Mouse (Mus musculus) lung, adult 18-20 months (tissue): Measurements from ENCODE around the gene Paqr9.
A peak's percentile ranks its signal among the peaks of the same experiment; 100 is the strongest.

Source experiments
- DNase-seq, 2 experiments: peaks; one replicate each; pipeline ENCODE4 v3.0.0; 2022; ENCODE audit warnings: mixed read lengths in 2 of 2

The Paqr9 gene

DNA sequence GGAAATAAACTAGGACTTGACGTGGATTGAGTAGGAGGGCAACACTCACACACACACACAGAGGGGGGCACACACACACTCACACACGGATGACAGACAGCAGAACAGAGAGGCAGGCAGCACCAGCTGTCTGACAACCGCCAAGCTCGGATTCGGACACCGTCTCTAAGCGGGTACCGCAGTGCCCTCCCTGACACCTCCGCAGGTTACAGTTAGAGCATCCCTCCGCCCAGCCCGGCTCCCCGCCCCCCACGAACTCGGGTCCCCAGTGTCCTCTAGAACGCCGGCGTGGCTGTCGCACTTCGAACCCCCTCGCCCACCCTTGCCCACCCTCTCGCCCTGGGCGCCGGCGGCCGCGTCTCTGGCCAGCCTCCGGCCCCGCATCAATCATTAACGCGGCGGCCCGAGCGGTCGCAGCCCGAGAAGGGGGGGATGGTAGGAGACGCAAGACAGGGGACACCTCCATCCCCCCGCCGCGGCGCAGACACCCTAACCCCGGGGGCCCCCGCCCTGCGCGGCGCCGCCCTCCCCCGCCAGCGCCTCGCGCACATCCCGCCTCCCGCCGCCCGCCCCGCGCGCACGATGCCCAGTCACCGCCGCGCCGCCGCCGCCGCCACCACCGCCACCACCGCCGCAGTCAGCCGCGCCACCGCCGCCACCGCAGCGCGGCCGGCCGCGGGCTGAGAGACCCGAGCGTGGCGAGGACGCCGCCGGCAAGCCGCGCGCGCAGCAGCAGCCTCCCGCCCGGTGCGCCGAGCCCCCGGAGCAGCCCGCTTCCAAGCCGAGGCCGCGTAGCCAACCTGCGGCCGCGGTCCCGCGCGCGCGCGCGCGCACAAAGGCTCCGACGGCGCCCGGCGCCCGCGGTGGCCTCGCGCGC, at the start of gene Paqr9:
TSS of gene Paqr9 (plus strand) at position 599 of the 877 bp plus-strand sequence.
- no peak for DNase-seq

DNA sequence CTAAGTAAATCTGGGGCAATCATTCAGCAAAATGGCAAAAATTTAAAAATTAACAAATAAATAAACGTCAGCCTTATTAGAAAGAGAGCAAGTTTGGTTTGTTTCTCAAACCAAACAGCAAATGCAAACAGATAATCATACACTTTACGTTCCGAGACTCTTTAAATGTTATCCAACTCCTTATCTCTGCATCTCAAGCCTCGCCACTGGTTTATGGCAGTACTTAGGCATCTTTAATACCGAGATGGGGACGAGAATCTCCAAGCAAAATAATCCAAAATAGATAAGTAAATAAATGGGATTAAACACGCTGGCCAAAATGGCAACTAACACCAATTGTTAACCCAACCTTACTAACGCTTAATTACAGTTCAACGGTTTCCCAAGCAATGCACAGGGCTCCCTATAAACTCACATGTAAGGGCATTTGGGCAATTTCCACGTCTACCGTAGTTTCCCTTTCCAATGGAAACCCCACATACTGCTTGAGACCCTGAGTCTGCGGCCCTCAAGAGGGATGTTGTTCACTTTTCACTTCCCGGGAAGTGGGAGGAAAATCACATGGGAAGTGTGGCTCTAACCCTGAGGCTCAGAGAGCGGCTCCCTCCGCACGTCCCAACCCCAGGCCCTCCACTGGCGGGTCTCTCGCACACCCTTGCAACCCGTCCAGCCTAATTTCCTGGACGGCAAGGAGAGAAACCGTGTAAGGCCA, 48.6 kb upstream of the Paqr9 start:
- peak in 1 of 2 experiments; percentile 1 for DNase-seq

DNA sequence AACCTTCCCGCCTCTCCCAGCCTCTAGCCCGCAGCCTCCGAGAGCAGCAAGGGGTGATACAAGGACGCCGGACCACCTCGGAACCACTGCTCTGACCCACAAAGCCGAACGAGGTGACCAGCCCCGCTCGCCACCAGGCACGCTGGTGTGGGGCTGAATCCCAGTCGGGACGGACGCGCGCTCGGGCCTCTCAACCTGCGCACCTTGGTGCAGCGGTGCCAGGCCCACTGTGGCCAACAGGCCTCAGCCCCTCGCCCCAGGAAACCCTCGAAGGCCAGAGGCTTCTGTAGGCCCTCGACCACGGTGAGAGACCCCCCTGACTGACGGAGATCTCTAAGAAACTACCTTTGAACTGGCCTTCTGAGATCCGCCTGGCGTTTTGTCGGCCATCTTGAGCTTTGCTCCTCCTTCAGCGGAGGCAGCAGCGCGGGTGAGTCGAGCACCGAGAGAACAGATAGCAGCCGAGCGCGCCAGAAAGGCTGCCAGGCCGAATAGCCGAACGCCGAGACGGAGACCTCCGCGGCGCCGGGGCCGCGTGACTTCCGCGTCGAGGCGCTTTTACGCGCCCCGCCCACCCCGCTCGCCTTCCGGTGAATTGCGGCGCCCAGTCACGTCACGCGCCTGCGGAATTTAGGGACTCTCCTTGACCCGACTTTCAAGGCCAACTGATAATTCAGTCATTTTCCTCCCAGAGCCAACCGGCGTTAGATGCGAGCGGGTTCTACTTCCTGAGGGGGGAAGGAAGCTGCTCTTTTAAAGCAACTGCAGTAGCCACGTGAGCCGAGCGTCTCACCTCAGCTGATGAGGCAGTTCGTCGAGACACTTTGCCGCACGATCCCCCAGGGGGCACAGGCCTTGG, 47.8 kb upstream of the Paqr9 start, which contains the start of gene U2surp:
TSS of gene U2surp (minus strand) at position 525 of the 859 bp plus-strand sequence.
- peak; percentile 96 for DNase-seq

DNA sequence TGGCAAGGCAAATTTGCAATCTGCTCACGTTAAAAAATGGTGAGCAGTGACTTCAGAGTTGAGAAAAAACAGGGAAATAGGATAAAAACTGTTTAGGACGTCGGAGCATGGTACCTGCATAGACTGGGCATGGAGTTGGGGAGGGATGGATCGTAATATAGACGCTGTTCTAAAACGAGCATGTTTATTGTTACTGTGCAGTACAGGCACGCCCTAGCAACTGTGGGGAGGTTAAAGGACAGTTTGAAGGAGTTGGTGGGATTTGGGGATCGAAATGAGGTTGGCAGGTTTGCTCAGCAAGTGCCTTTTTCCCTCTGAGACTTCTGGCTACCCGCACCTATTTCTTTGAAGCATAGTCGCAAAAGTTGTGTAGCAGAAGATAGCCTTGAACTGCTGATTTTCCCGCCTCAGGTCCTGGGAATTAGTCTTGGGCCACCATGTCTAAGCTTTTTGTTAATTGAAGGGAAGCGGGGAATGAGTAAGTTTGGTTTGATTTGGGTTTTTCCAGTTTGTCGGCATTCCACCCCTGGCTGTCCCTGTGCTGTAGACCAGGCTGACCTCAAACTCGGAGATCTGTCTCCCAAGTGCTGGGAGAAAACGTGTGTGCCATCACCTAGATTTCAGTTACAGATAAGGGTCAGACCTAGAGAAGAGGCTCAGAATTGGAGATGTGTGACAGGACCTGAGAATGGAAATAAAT, 47.0 kb upstream of the Paqr9 start:
- peak in 1 of 2 experiments; percentile 1 for DNase-seq

DNA sequence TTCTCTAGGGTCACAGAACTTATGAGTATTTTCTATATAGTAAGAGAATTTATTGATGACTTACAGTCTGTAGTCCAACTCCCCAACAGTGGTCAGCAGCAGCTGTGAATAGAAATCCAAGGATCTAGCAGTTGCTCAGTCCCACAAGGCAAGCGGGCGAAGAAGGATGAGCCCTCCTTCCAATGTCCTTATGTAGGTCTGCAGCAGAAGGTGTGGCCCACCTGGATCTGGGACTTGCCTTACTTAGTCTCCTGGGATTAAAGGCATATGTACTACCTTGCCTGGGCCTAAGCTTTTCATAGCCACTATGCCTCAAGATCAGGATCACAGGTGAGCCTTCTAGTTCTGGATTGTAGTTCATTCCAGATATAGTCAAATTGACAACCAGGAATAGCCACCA, 45.7 kb upstream of the Paqr9 start:
- no peak for DNase-seq

DNA sequence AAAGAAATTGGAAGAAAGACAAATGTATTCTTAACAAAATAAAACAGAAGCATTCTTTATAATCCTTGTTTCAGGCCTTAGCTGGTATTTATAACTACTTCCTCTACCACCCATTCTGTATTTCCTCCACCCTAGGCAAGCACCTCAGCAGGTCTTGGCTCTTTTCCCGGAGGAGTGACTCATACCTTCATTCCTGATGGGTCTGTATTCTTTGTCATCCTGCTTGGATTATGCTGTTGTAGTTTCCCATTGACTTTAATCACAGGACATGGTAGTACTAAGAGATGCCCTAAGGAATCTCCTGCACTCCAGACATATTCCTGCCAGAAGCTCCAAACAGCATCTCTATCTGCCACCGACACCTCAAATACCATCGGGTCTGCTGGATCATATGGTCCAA, 45.1 kb upstream of the Paqr9 start:
- DNase-seq, result peak; percentile 17 to 33

DNA sequence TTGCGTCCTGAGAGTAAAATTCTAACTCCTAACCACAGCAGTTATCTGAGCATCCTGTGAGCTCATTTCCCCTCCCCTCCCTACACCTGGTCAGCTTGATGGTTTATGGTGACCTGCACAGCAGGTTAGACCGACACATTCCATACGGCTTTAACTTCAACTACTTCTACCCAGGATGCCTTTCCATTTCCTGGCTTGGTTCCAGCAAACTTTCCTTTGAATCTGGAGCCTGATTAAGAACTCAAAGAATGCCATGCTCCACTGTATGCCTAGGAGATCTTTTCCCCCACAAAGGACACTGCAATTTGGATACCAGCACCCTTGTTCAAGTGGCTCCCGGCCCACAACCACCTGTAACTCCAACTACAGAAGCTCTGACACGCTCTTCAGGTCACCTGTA, 38.9 kb upstream of the Paqr9 start:
- DNase-seq, result no peak

DNA sequence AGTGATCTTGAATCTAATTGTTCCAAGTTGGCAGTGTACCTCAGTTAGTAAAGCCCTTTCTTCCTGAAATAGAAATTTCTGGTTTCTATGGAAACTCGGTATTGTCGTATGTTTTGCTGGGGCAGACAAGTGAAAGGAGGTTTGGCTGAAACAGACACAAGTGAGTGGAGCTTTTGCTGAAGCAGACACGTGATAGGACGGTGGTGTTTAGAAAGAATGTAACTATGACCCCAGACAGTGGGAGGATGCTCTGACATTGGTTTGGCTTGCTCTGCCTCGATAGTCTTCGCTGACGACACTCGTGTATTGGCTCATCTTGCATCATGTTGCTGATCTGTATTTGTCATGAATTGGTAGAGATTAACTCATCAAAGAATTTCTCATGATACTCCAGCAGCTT, 38.4 kb upstream of the Paqr9 start:
- DNase-seq, result no peak

DNA sequence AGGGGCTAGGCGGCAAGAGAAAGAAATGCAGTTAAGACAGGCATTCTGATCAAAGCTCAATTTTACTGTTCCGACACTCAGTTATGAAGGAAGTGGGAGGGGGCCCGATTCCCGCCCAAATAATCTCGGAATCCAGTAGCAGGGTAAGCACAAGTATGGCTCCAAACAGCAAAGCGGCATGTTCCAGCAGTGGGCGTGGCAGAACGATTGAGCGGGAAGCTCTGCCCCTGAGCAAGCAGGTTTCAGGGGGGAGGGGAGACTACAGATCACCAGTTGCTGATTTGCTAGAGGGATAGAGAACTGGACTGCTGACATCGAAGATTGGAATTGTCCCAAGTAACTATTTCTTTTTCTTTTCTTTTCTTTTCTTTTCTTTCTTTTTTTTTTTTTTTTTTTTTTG, 37.9 kb upstream of the Paqr9 start:
- no peak for DNase-seq

DNA sequence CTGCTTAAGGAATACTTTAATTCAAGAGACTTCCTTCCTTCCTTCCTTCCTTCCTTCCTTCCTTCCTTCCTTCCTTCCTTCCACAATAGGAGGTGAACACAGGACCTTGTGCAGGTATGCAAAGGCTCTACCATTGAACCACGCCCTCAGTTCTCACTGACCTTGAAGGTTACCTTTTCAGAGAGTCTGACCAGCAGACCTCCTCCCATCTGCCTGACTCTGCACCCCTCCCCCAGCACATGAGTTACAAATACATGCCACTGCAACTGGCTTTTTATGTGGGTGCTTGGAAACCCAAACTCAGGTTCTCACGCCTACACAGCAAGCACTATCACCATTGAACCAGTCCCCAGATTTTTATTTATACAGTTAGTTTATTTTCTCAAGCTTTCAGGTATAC, 36.9 kb upstream of the Paqr9 start:
- no peak for DNase-seq

DNA sequence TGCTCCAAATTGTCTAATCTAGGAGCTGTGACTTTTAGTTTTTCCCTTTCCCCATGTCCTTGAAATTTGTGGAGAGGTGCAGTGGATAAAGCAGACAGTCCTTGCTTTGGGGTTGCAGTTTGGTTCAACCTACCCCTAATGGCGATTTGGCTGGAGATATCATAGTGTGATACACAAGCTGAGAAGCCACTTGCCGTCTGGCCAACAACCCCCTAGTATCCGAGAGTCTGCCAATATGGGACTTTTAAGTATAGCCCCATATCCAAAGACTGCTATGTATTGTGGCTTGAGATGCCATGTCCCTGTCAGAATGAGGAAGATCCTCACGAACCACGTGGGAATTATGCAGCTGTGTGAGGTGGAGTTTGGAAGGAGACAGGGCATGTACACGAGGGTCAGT, 34.1 kb upstream of the Paqr9 start:
- DNase-seq, result no peak

DNA sequence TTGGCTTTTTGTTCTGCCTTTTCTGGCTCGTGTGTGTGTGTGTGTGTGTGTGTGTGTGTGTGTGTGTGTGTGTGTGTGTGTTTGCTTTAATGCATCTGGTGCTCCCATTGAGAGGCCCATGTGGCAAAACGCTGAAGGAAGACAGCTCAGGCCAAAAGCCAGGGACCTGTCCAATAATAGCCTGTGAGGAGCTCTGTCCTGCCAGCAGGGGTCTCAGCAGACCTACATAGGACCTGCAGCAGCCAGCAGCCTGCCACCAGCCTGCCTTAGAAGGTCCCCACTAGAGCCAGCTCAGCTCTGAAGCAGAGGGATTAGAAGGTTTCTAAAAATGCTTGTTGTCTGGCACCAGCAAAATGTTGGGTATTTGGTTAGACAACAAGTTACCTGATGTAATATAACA, 33.5 kb upstream of the Paqr9 start:
- DNase-seq, result no peak

DNA sequence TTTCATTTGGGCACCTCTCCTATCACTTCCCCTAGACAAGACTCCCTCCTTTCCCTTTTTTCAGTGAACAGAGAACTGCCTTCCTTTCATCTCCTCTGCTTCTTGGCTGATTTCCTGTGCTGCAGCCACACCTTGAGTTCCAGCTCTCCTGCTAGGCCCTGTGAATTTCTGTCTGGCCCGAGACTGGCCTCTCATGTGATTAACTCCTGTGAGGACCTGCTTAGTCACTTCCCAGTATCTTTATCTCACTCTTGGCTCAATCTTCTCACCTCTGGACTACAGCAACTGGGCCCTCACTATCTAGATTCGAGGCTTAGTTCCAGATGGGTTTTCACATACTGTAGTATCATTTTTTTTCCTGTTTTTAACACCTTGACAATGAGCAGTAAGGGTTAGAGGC, 31.8 kb upstream of the Paqr9 start:
- no peak for DNase-seq

DNA sequence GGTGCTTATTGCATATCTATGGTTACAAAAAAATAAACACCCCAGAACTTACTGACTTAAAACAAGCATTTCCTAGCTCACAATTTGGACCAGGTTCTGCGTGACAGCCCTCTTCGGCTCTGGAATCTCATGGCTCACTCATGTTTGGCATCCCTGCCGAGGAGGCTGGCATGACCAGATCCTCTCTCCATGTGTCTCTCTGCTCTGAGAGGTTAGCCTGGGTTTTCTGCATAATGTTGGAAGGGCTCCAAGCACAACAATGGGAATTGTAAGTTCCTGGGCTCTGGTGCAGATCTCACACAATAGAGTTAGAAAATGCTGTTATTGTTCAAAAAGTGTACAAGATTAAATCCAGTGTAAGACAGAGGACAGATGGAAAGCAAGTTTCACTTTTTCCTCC, 28.3 kb upstream of the Paqr9 start:
- DNase-seq, result no peak

DNA sequence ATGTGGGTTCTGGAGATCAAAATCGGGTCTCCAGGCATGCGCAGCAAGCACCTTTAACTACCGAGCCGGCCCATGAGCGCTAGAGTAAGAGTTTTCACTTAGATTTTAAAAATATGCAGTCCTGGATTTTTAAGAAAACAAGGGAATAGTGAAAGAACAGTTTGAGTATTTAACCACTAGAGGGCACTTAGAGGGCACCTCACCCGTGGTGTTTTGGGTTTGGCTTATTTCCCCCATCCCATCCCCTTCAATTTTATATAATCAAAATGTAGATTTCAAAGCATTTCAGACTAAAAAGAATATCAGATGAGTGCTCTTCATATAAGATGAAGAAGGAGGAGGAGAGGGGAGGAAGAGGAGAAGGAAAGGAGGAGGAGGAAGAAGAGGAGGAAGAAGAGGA, 25.6 kb upstream of the Paqr9 start:
- DNase-seq, result no peak

DNA sequence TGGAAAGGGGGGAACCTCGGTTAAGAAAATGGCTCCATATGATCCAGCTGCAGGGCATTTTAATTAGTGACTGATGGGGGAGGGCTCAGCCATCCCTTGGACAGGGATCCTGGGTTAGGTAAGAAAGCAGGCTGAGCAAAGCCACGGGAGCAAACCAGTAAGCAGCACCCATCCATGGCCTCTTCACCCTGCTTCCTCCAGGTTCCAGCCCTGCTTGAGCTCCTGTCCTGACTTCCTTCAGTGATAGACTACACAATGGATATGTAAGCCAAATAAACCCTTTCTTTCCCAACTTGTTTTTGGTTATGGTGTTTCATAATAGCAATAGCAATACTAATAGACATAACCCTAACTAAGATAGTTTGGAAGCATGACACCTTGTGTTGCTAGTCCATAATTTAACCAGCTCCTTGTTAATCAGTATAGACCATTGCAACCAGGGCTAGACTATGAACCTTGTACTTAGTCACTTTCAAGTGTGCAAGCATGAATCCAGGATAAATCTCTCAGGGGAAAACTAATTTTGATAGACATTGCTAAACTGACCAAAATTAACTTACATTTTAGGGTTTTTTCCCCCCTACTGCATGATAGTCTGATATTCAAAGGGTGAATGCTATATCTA, 20.2 kb upstream of the Paqr9 start:
- DNase-seq, result no peak

DNA sequence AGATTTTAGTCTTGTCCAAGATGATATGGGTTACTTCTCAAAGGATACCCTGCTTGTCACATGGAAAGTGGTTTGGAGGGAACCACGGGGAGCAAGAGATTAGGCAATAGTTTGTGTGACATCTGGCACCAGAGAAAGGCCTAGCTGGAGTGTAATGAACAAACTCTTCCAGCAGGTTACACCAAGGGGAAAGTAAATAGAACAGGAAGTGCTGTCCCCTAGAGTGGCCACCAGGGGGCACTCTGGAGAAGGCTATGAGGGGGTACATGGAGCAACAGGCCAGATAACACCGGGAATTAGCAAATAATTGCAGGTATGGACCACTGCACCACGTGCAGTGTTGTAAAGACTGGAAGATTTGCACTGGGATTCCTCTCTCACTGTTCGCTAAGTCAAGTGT, 19.0 kb upstream of the Paqr9 start:
- peak; percentile 33 to 41 for DNase-seq

DNA sequence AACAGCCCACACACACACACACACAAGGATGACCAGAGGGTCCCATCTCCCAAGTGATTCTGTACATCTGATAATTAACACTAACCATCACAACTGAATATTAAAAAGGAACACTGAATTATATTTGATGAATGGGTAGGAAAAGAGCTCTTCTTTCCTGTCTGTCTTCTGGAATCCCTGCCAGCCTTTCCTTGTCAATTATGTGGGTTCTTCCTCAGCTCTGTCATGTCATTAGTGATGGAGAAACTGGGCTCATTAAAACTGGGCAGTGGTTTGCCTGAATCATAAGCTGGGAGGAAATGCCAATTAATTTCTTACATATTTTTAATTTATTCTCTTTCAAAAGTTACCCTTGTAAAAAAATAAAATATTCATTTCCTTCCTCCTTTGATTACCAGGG, 18.2 kb upstream of the Paqr9 start:
- no peak for DNase-seq

DNA sequence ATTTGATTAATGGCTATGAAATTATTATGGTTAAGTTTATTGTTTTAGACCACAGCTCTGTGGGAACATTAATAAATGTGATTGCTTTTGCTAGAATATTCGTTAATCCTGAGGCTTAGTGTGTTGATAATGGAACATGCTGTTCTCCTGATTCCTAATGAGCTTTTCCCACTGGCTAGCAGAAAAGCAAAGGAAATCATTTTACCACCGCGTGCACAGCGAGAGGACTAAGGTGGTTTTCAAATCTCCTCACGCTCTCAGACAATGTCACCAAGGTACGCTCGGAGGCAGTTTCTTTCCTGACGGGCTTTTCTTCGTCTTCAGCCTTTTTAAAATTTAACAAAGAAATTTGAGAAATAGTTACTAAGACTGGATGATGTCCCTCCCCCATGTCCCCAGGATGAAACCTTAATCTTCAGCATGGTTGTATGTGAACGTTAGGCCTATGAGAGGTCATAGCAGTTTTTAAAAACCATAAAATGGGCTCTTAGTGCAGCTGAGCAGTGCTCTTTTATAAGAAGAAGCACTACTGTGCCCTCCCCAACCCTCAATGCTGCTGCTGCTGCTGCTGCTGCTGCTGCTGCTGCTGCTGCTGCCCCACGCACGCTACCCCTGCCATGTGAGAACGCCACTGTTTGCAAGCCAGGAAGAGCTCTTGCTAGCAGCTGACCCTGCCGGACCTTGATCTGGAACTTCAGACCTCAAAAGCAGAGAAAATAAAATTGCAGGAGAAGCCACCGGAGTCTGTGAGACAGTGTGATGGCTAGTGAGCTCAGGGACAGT, 17.6 kb upstream of the Paqr9 start:
- DNase-seq, result no peak

DNA sequence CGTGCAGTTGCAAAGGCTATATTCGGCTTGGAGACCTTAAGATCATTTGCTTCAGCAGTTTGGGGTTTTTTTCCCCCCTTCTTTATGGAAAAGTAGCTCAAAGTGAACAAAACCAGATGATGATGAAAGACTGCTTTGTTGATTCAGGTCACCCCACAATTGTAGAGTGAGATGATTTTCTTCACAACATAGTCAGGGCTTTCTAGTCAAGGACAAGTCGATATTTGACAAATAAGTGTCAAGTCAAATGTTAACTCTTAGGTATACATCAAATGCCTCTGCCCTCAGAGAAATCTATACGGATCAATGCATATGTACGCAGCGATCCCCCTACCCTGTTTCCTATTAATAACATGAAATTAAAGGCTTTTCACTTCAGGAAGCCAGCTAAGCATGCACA, 17.0 kb upstream of the Paqr9 start:
- no peak for DNase-seq

DNA sequence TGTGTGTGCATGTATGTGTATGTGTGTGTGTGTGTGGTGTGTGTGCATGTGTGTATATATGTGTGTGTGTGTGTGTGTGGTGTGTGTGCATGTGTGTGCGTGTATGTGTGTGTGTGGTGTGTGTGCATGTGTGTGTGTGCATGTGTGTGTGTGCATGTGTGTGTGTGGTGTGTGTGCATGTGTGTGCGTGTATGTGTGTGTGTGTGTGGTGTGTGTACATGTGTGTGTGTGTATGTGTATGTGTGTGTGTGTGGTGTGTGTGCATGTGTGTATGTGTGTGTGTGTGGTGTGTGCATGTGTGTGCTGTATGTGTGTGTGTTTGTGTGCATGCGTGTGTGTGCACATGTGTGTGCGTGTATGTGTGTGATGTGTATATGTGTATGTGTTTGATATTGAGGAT, 14.9 kb upstream of the Paqr9 start:
- no peak for DNase-seq
